Mouse (Mus musculus): ENCODE measurements around the gene Dctn5. TPM values are rescaled to one million over a fixed set of nuclear protein-coding genes. Genes with fewer than 3 reads are reported as not detected.

Dctn5 gene
- polyA plus RNA-seq, 1 experiment from 2014 or later = 77.8 TPM

DNA sequence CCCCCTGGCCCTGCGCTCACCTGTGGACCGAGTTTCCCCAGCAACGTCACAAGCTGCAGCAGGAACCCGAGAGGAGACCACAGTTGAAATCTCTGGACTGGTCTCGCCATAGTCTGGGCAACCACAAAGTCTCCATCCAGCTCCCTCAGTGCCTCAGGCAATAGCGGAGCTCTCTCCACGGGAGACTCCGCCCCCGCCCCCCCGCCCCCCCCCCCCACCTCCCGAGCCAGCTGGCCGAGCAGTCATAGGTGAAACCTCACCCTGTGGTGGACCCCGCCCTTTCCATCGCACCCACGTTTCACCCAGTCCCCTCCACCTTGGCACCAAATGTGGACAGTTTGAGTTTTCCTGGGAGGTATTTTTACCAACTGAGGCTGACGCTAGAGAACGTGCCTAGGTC is 53.2 kb downstream of the Dctn5 start, which contains the start of gene Ern2:
Gene Ern2 (minus strand): TSS at position 165 of the 400 bp plus-strand sequence.
- Histone ChIP-seq H3K27ac (ENCODE audit: low read length) (no peak within 1 kb of the TSS), H3K4me2 (ENCODE audit: low read depth, low read length) (no peak within 1 kb of the TSS), H3K4me3 (ENCODE audit: low read length) (no peak within 1 kb of the TSS), H3K4me1 (ENCODE audit: control insufficient read depth, insufficient read depth, low read length) (no peaks in the 10 kb centered on the region), H3K9me3 (replicated peaks; ENCODE audit: control insufficient read depth, low read length) (no peaks in the 10 kb centered on the region), H3K27me3 (ENCODE audit: control insufficient read depth, insufficient read depth, low read length) (no peaks in the 10 kb centered on the region; the same call in 1 of the 2 replicates), H3K36me3 (ENCODE audit: control insufficient read depth, insufficient read depth) (no peaks in the 10 kb centered on the region), H3K9ac (ENCODE audit: low read length) (no peak within 1 kb of the TSS)
- WGBS = 14% methylated on average over 16 of the region's 17 CpGs
- no peak for ATAC-seq (replicated peaks; ENCODE audit: extremely low read depth, insufficient read depth, low FRiP score)

DNA sequence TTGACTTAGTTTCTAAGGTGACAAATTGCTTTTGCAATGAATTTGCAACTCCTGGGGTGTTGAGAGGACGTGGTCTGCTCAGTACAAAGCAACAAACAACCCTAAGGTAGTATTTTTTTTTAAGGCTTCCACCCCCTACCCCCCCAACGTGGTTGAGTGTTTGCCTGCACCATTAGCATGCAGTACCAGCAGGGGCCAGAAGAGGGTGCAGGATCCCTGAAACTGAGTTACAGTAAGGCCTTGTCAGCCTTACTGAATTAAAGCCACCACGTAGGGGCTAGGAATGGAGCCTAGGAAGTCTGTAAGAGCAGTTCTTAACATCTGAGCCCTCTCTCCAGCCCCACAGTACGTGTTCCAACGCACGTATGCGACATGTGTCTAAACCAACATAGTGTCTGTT is 56.6 kb downstream of the Dctn5 start:
- Histone ChIP-seq H3K4me2 (ENCODE audit: low read depth, low read length) (no peak overlapping the region), H3K4me1 (ENCODE audit: control insufficient read depth, insufficient read depth, low read length) (no peaks in the 10 kb centered on the region), H3K27ac (ENCODE audit: low read length) (no peak overlapping the region), H3K4me3 (ENCODE audit: low read length) (no peak overlapping the region), H3K36me3 (ENCODE audit: control insufficient read depth, insufficient read depth) (no peaks in the 10 kb centered on the region), H3K9ac (ENCODE audit: low read length) (no peak overlapping the region), H3K9me3 (replicated peaks; ENCODE audit: control insufficient read depth, low read length) (no peaks in the 10 kb centered on the region), H3K27me3 (ENCODE audit: control insufficient read depth, insufficient read depth, low read length) (no peaks in the 10 kb centered on the region; the same call in 1 of the 2 replicates)
- WGBS = 30% methylated on average over 7 of the region's 7 CpGs
- no peak for ATAC-seq (replicated peaks; ENCODE audit: extremely low read depth, insufficient read depth, low FRiP score)

DNA sequence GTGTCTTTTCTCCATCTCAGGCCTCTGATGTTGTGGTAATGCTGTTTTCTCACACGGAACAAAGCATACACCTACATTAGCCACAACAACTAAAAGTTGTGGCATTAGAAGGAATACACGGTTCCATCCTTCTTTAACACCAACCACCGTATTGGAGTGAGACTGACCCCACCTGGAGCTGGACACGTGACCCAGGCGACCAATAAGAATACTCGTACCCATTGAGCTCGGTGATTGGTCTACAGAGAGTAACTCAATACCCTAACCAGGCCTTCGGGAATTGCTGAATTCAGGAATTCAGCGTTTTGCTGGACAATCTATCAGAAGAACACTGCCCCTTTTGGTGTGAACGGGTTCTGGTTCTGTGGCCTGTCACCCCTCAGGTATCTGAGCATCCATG is 58.3 kb downstream of the Dctn5 start:
- 56% methylated on average over 10 of the region's 10 CpGs for WGBS

DNA sequence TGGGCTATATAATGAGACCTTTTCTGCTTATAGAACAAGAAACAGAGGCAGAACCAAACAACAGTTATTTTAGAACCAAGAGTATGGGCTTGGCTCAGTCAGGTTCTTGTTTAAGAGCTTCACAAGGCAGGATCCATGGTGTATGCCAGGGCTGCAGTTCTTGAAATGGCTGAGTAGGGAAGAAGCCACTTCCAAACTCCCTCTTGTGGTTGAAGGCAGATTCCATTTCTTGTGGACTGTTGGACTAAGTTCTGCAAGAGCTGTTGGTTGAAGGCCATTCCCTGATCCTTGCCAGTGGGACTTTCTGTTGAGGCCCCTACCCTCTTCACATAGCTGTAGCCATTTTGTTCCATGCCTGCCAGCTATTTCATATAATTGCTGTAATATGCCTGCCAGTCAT is 61.1 kb downstream of the Dctn5 start:
- Histone ChIP-seq H3K27me3 (ENCODE audit: control insufficient read depth, insufficient read depth, low read length) (no peaks in the 10 kb centered on the region), H3K4me2 (ENCODE audit: low read depth, low read length) (no peak overlapping the region), H3K36me3 (ENCODE audit: control insufficient read depth, insufficient read depth) (no peaks in the 10 kb centered on the region), H3K27ac (ENCODE audit: low read length) (no peak overlapping the region), H3K4me1 (ENCODE audit: control insufficient read depth, insufficient read depth, low read length) (no peaks in the 10 kb centered on the region), H3K9ac (ENCODE audit: low read length) (no peak overlapping the region), H3K4me3 (ENCODE audit: low read length) (no peak overlapping the region), H3K9me3 (replicated peaks; ENCODE audit: control insufficient read depth, low read length) (peaks cover 6% of the 10 kb centered on the region; the same call in 1 of the 2 replicates)
- ATAC-seq (replicated peaks; ENCODE audit: extremely low read depth, insufficient read depth, low FRiP score) = no peak

More for the DNA sequence above, 58.3 kb downstream of the Dctn5 start:
- Histone ChIP-seq H3K4me3 (ENCODE audit: low read length) (no peak overlapping the region), H3K9me3 (replicated peaks; ENCODE audit: control insufficient read depth, low read length) (peaks cover 6% of the 10 kb centered on the region; the same call in 1 of the 2 replicates), H3K4me1 (ENCODE audit: control insufficient read depth, insufficient read depth, low read length) (no peaks in the 10 kb centered on the region), H3K36me3 (ENCODE audit: control insufficient read depth, insufficient read depth) (no peaks in the 10 kb centered on the region), H3K27ac (ENCODE audit: low read length) (no peak overlapping the region), H3K9ac (ENCODE audit: low read length) (no peak overlapping the region), H3K27me3 (ENCODE audit: control insufficient read depth, insufficient read depth, low read length) (no peaks in the 10 kb centered on the region), H3K4me2 (ENCODE audit: low read depth, low read length) (no peak overlapping the region)
- no peak for ATAC-seq (replicated peaks; ENCODE audit: extremely low read depth, insufficient read depth, low FRiP score)

DNA sequence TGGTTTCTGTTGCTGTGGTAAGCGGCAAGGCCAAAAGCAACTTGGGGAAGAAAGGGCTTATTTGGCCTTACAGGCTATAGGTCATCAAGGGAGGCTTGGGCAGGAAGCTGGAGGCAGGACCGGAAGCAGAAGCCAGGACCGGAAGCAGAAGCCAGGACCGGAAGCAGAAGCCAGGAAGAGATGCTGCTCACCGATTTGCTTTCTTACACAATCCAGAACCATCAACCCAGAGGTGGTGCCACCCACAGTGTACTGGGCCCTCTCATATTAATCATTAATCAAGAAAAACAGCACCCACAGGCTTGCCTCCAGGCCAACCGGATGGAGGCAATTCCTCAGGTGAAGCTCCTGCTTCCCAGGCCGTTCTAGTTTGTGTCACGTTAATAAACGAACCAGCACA is 63.9 kb downstream of the Dctn5 start:
- H3K4me3 ChIP-seq (ENCODE audit: low read length) = no peak overlapping the region
- WGBS = 72% methylated on average over 9 of the region's 9 CpGs
- peaks cover 6% of the 10 kb centered on the region; the same call in 1 of the 2 replicates for H3K9me3 ChIP-seq (replicated peaks; ENCODE audit: control insufficient read depth, low read length)
- ATAC-seq (replicated peaks; ENCODE audit: extremely low read depth, insufficient read depth, low FRiP score) = no peak
- no peaks in the 10 kb centered on the region for H3K36me3 ChIP-seq (ENCODE audit: control insufficient read depth, insufficient read depth)
- H3K27me3 ChIP-seq (ENCODE audit: control insufficient read depth, insufficient read depth, low read length) = no peaks in the 10 kb centered on the region
- no peak overlapping the region for H3K9ac ChIP-seq (ENCODE audit: low read length)
- no peak overlapping the region for H3K27ac ChIP-seq (ENCODE audit: low read length)
- no peak overlapping the region for H3K4me2 ChIP-seq (ENCODE audit: low read depth, low read length)
- H3K4me1 ChIP-seq (ENCODE audit: control insufficient read depth, insufficient read depth, low read length) = no peaks in the 10 kb centered on the region

DNA sequence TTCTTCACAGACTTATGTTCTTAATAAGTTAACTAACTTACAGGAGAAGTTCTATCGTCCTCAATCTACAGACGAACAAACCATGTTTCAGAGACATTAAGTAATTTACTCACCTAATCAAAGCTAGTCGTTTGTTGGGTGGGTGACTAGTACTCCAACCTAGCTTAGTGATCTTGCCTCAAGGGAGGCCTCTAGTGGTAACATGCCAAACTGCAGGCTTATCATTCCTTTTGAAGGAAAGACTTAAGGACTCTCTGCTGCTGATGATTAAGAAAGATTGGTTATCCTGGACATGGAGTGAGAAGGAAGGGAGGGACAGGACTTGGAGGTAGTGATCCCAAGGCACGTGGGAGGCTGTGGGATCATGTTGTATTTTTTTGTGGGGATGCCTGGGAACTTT is 64.5 kb downstream of the Dctn5 start:
- Histone ChIP-seq H3K27ac (ENCODE audit: low read length) (no peak overlapping the region), H3K36me3 (ENCODE audit: control insufficient read depth, insufficient read depth) (no peaks in the 10 kb centered on the region), H3K4me3 (ENCODE audit: low read length) (no peak overlapping the region), H3K4me1 (ENCODE audit: control insufficient read depth, insufficient read depth, low read length) (no peaks in the 10 kb centered on the region), H3K9me3 (replicated peaks; ENCODE audit: control insufficient read depth, low read length) (peaks cover 6% of the 10 kb centered on the region; the same call in 1 of the 2 replicates), H3K4me2 (ENCODE audit: low read depth, low read length) (no peak overlapping the region), H3K9ac (ENCODE audit: low read length) (no peak overlapping the region), H3K27me3 (ENCODE audit: control insufficient read depth, insufficient read depth, low read length) (no peaks in the 10 kb centered on the region)
- WGBS = 29% methylated on average over 4 of the region's 4 CpGs
- no peak for ATAC-seq (replicated peaks; ENCODE audit: extremely low read depth, insufficient read depth, low FRiP score)

Other genes with a start within 250 kb of the Dctn5 start
- 17.9 and 19.9 TPM in 2 replicates for gene Cog7, start 151.3 kb upstream of the Dctn5 start, polyA plus RNA-seq (2015; fragmentation: Nextera tagmentation; extraction: Ambion mirVana)
- gene Gga2, start 111.8 kb upstream of the Dctn5 start, polyA plus RNA-seq (2015; fragmentation: Nextera tagmentation; extraction: Ambion mirVana) = 79.0 and 87.5 TPM in 2 replicates
- 43.1 and 44.5 TPM in 2 replicates for gene Ubfd1, start 65.9 kb upstream of the Dctn5 start, polyA plus RNA-seq (2015; fragmentation: Nextera tagmentation; extraction: Ambion mirVana)
- gene Ears2, start 65.8 kb upstream of the Dctn5 start, polyA plus RNA-seq (2015; fragmentation: Nextera tagmentation; extraction: Ambion mirVana) = 40.4 and 41.9 TPM in 2 replicates
- 1,647 and 1,675 TPM in 2 replicates for gene Ndufab1, start 31.2 kb upstream of the Dctn5 start, polyA plus RNA-seq (2015; fragmentation: Nextera tagmentation; extraction: Ambion mirVana)
- gene Palb2, start 56 bp upstream of the Dctn5 start, polyA plus RNA-seq (2015; fragmentation: Nextera tagmentation; extraction: Ambion mirVana) = 8.2 and 9.7 TPM in 2 replicates
- gene Plk1, start 26.4 kb downstream of the Dctn5 start, polyA plus RNA-seq (2015; fragmentation: Nextera tagmentation; extraction: Ambion mirVana) = 91.0 and 96.3 TPM in 2 replicates
- 0.22 and 0.30 TPM in 2 replicates for gene Ern2, start 53.2 kb downstream of the Dctn5 start, polyA plus RNA-seq (2015; fragmentation: Nextera tagmentation; extraction: Ambion mirVana)
- 0.32 and 0.66 TPM in 2 replicates for gene Chp2, start 86.5 kb downstream of the Dctn5 start, polyA plus RNA-seq (2015; fragmentation: Nextera tagmentation; extraction: Ambion mirVana)
- 5.5 and 12.0 TPM in 2 replicates for gene Prkcb, start 155.7 kb downstream of the Dctn5 start, polyA plus RNA-seq (2015; fragmentation: Nextera tagmentation; extraction: Ambion mirVana)

All from heart, embryonic 16.5 days (tissue).